Mouse (Mus musculus): ENCODE measurements around the gene Gm36079. TPM values are rescaled to one million over a fixed set of nuclear protein-coding genes. Genes with fewer than 3 reads are reported as not detected.
"Not testable (repeated sequence)": the region's sequence is repeated elsewhere in the genome, so short reads cannot be mapped to it uniquely, and the experiment has no call there.

Gm36079 gene
- not detected for total RNA-seq (2022)

GRCm38 (mm10) chr13:120026911-120027310 lies at the start of gene Gm36079:
Gene Gm36079 (minus strand): TSS chr13:120027011.
- DNase-seq (ENCODE audit: low spot score in 2 of 2) = not testable (repeated sequence)

GRCm38 (mm10) chr13:120070878-120071277 lies 44.1 kb upstream of the Gm36079 start:
- DNase-seq (ENCODE audit: low spot score in 2 of 2) = not testable (repeated sequence)

- DNase-seq (ENCODE audit: low spot score in 2 of 2) = not testable (repeated sequence)
Measured at GRCm38 (mm10) chr13:120070012-120070598, 43.3 kb upstream of the Gm36079 start.

- DNase-seq (ENCODE audit: low spot score in 2 of 2) = not testable (repeated sequence)
Measured at GRCm38 (mm10) chr13:120063439-120064089, 36.8 kb upstream of the Gm36079 start.

- not testable (repeated sequence) for DNase-seq (ENCODE audit: low spot score in 2 of 2)
Measured at GRCm38 (mm10) chr13:120062903-120063302, 36.1 kb upstream of the Gm36079 start.

- DNase-seq (ENCODE audit: low spot score in 2 of 2) = not testable (repeated sequence)
Measured at GRCm38 (mm10) chr13:120052085-120052484, 25.3 kb upstream of the Gm36079 start, which contains the start of gene Gm21188. Gene Gm21188 (minus strand): TSS chr13:120052194.

GRCm38 (mm10) chr13:120048608-120049007 lies 21.8 kb upstream of the Gm36079 start:
- DNase-seq (ENCODE audit: low spot score in 2 of 2) = not testable (repeated sequence)

- not testable (repeated sequence) for DNase-seq (ENCODE audit: low spot score in 2 of 2)
Measured at GRCm38 (mm10) chr13:120048186-120048585, 21.4 kb upstream of the Gm36079 start.

GRCm38 (mm10) chr13:120046422-120047209 lies 19.8 kb upstream of the Gm36079 start:
- not testable (repeated sequence) for DNase-seq (ENCODE audit: low spot score in 2 of 2)

GRCm38 (mm10) chr13:120041145-120041544 lies 14.3 kb upstream of the Gm36079 start:
- not testable (repeated sequence) for DNase-seq (ENCODE audit: low spot score in 2 of 2)

GRCm38 (mm10) chr13:120037881-120038280 lies 11.1 kb upstream of the Gm36079 start:
- not testable (repeated sequence) for DNase-seq (ENCODE audit: low spot score in 2 of 2)

- not testable (repeated sequence) for DNase-seq (ENCODE audit: low spot score in 2 of 2)
Measured at GRCm38 (mm10) chr13:120036577-120037115, 9.8 kb upstream of the Gm36079 start.

GRCm38 (mm10) chr13:120035151-120035550 lies 8.3 kb upstream of the Gm36079 start:
- DNase-seq (ENCODE audit: low spot score in 2 of 2) = peak in 1 of 2 experiments; percentile 34

- not testable (repeated sequence) for DNase-seq (ENCODE audit: low spot score in 2 of 2)
Measured at GRCm38 (mm10) chr13:120034637-120035036, 7.8 kb upstream of the Gm36079 start.

- peak in 1 of 2 experiments; percentile 57 for DNase-seq (ENCODE audit: low spot score in 2 of 2)
Measured at GRCm38 (mm10) chr13:120033516-120034190, 6.8 kb upstream of the Gm36079 start.

- DNase-seq (ENCODE audit: low spot score in 2 of 2) = peak in 1 of 2 experiments; percentile 81
Measured at GRCm38 (mm10) chr13:120031676-120032075, 4.9 kb upstream of the Gm36079 start.

- DNase-seq (ENCODE audit: low spot score in 2 of 2) = not testable (repeated sequence)
Measured at GRCm38 (mm10) chr13:120027368-120027767, 557 bp upstream of the Gm36079 start.

- DNase-seq (ENCODE audit: low spot score in 2 of 2) = not testable (repeated sequence)
Measured at GRCm38 (mm10) chr13:120026373-120026772, 438 bp downstream of the Gm36079 start.

- peak in 1 of 2 experiments; percentile 25 for DNase-seq (ENCODE audit: low spot score in 2 of 2)
Measured at GRCm38 (mm10) chr13:120025576-120025975, 1.2 kb downstream of the Gm36079 start.

- DNase-seq (ENCODE audit: low spot score in 2 of 2) = not testable (repeated sequence)
Measured at GRCm38 (mm10) chr13:120025004-120025403, 1.8 kb downstream of the Gm36079 start.

- DNase-seq (ENCODE audit: low spot score in 2 of 2) = not testable (repeated sequence)
Measured at GRCm38 (mm10) chr13:120024581-120024980, 2.2 kb downstream of the Gm36079 start.
